Mouse (Mus musculus): ENCODE data around the gene Sox9.

DNA sequence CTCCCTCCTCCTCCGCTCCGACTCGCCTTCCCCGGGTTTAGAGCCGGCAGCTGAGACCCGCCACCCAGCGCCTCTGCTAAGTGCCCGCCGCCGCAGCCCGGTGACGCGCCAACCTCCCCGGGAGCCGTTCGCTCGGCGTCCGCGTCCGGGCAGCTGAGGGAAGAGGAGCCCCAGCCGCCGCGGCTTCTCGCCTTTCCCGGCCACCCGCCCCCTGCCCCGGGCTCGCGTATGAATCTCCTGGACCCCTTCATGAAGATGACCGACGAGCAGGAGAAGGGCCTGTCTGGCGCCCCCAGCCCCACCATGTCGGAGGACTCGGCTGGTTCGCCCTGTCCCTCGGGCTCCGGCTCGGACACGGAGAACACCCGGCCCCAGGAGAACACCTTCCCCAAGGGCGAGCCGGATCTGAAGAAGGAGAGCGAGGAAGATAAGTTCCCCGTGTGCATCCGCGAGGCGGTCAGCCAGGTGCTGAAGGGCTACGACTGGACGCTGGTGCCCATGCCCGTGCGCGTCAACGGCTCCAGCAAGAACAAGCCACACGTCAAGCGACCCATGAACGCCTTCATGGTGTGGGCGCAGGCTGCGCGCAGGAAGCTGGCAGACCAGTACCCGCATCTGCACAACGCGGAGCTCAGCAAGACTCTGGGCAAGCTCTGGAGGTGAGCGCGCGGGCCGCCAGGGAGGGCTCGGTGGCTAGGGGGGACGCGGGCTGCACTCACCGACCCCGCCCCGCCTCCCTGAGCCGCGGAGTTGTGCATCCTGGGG is 515 bp downstream of the Sox9 start:
- TF ChIP-seq CTCF (IDR thresholded peaks at IDR 0.05; ENCODE audit: low read depth, low read length) = no peak
- no peak for TF ChIP-seq TAL1 (conservative IDR thresholded peaks at IDR 0.05; ENCODE audit: low read depth, low read length)
- no peak for TF ChIP-seq GATA1 (IDR thresholded peaks at IDR 0.05; ENCODE audit: borderline replicate concordance, low read length)
- TF ChIP-seq POLR2AphosphoS5 (IDR thresholded peaks at IDR 0.05; ENCODE audit: insufficient replicate concordance, low read depth, low read length) = no peak
- TF ChIP-seq GATA2 (IDR thresholded peaks at IDR 0.05; ENCODE audit: borderline replicate concordance, low read depth, low read length) = no peak

Data from G1E (cell line).